Mouse (Mus musculus): ENCODE measurements around the gene Tnfrsf1a. TPM values are rescaled to one million over a fixed set of nuclear protein-coding genes. Genes with fewer than 3 reads are reported as not detected.

The Tnfrsf1a gene
- polyA plus RNA-seq (2012; rRNA removed; ENCODE audit: low replicate concordance) = 150 and 220 TPM in 2 replicates

GRCm38 (mm10) chr6:125348721-125349574 lies at the start of gene Tnfrsf1a:
Gene Tnfrsf1a, plus strand, starts transcription at chr6:125349362.

GRCm38 (mm10) chr6:125313546-125314230 lies 35.5 kb upstream of the Tnfrsf1a start, which contains the start of gene Ltbr:
Gene Ltbr, minus strand, starts transcription at chr6:125313885.

GRCm38 (mm10) chr6:125320323-125320722 lies 28.8 kb upstream of the Tnfrsf1a start, which contains the start of gene Scnn1a:
Gene Scnn1a, plus strand, starts transcription at chr6:125320659.

GRCm38 (mm10) chr6:125380372-125381360 lies 31.5 kb downstream of the Tnfrsf1a start, which contains the start of gene Plekhg6:
Gene Plekhg6, minus strand, starts transcription at chr6:125380793.

Other genes with a start within 250 kb of the Tnfrsf1a start
- 6.3 and 8.1 TPM in 2 replicates for gene Nop2, start 217.5 kb upstream of the Tnfrsf1a start, polyA plus RNA-seq (2012; rRNA removed; ENCODE audit: low replicate concordance)
- gene Iffo1, start 204.1 kb upstream of the Tnfrsf1a start, polyA plus RNA-seq (2012; rRNA removed; ENCODE audit: low replicate concordance) = 8.8 and 10.6 TPM in 2 replicates
- gene Gapdh, start 182.9 kb upstream of the Tnfrsf1a start, polyA plus RNA-seq (2012; rRNA removed; ENCODE audit: low replicate concordance) = 4,213 and 4,236 TPM in 2 replicates
- gene Ncapd2, start 157.7 kb upstream of the Tnfrsf1a start, polyA plus RNA-seq (2012; rRNA removed; ENCODE audit: low replicate concordance) = 47.2 and 47.9 TPM in 2 replicates
- 36.1 and 67.8 TPM in 2 replicates for gene Mrpl51, start 157.6 kb upstream of the Tnfrsf1a start, polyA plus RNA-seq (2012; rRNA removed; ENCODE audit: low replicate concordance)
- 6.9 and 10.7 TPM in 2 replicates for gene Vamp1, start 133.8 kb upstream of the Tnfrsf1a start, polyA plus RNA-seq (2012; rRNA removed; ENCODE audit: low replicate concordance)
- 25.3 and 44.5 TPM in 2 replicates for gene Tapbpl, start 117.5 kb upstream of the Tnfrsf1a start, polyA plus RNA-seq (2012; rRNA removed; ENCODE audit: low replicate concordance)
- 1.6 and 3.5 TPM in 2 replicates for gene Cd27, start 112.4 kb upstream of the Tnfrsf1a start, polyA plus RNA-seq (2012; rRNA removed; ENCODE audit: low replicate concordance)
- gene Tuba3a, start 63.3 kb upstream of the Tnfrsf1a start, polyA plus RNA-seq (2012; rRNA removed; ENCODE audit: low replicate concordance) = 0.09 TPM in 1 of 2 replicates, not detected in the other
- gene Ltbr, start 35.5 kb upstream of the Tnfrsf1a start, polyA plus RNA-seq (2012; rRNA removed; ENCODE audit: low replicate concordance) = 182 and 267 TPM in 2 replicates
- 9.8 and 19.9 TPM in 2 replicates for gene Scnn1a, start 28.7 kb upstream of the Tnfrsf1a start, polyA plus RNA-seq (2012; rRNA removed; ENCODE audit: low replicate concordance)
- 26.6 and 65.1 TPM in 2 replicates for gene Plekhg6, start 31.4 kb downstream of the Tnfrsf1a start, polyA plus RNA-seq (2012; rRNA removed; ENCODE audit: low replicate concordance)
- gene Cd9, start 145.4 kb downstream of the Tnfrsf1a start, polyA plus RNA-seq (2012; rRNA removed; ENCODE audit: low replicate concordance) = 30.1 and 54.9 TPM in 2 replicates
- 26.1 and 52.5 TPM in 2 replicates for gene Vwf, start 197.4 kb downstream of the Tnfrsf1a start, polyA plus RNA-seq (2012; rRNA removed; ENCODE audit: low replicate concordance)

Data from duodenum, adult 2 months (tissue).